Mouse (Mus musculus): ENCODE measurements at regions not wholly inside any gene's neighbourhood (a gene's known extent, or its start where the extent isn't known, plus 50 kb on each side); places are given as distances from the start of the nearest gene placed in this dataset.
"Not testable (repeated sequence)": the region's sequence is repeated elsewhere in the genome, so short reads cannot be mapped to it uniquely, and the experiment has no call there.

GRCm38 (mm10) chr11:13170449-13170848 is 705.7 kb upstream of the Cobl start:
- no peak overlapping the region for H3K27ac ChIP-seq (ENCODE audit: low read length)
- no peak overlapping the region for H3K4me2 ChIP-seq (ENCODE audit: low read length)
- 88% methylated on average over 1 of the region's 1 CpGs for WGBS
- H3K4me3 ChIP-seq (replicated peaks; ENCODE audit: low read length): no peak overlapping the region
- H3K4me1 ChIP-seq (replicated peaks; ENCODE audit: control insufficient read depth, insufficient read depth, low read length): no peaks in the 10 kb centered on the region
- H3K36me3 ChIP-seq (ENCODE audit: control insufficient read depth, insufficient read depth): no peaks in the 10 kb centered on the region
- no peak overlapping the region for H3K9ac ChIP-seq (replicated peaks; ENCODE audit: low read depth, low read length)
- no peak for ATAC-seq
- no peaks in the 10 kb centered on the region for H3K9me3 ChIP-seq (ENCODE audit: control insufficient read depth, low read length)
- no peaks in the 10 kb centered on the region for H3K27me3 ChIP-seq (replicated peaks; ENCODE audit: control insufficient read depth, insufficient read depth, low read length)

- Histone ChIP-seq H3K4me2 (ENCODE audit: low read length) (no peak overlapping the region), H3K4me1 (replicated peaks; ENCODE audit: control insufficient read depth, insufficient read depth, low read length) (no peaks in the 10 kb centered on the region), H3K4me3 (replicated peaks; ENCODE audit: low read length) (no peak overlapping the region), H3K9me3 (ENCODE audit: control insufficient read depth, low read length) (no peaks in the 10 kb centered on the region), H3K27ac (ENCODE audit: low read length) (no peak overlapping the region), H3K9ac (replicated peaks; ENCODE audit: low read depth, low read length) (no peak overlapping the region), H3K27me3 (replicated peaks; ENCODE audit: control insufficient read depth, insufficient read depth, low read length) (no peaks in the 10 kb centered on the region), H3K36me3 (ENCODE audit: control insufficient read depth, insufficient read depth) (no peaks in the 10 kb centered on the region)
- WGBS: 38% methylated on average over 4 of the region's 4 CpGs
- peak; percentile 78 for ATAC-seq
Measured at GRCm38 (mm10) chr11:13151901-13152300, 687.1 kb upstream of the Cobl start.

GRCm38 (mm10) chr11:13142721-13143120 is 678.0 kb upstream of the Cobl start:
- not testable (repeated sequence) for H3K4me3 ChIP-seq (replicated peaks; ENCODE audit: low read length); H3K9ac ChIP-seq (replicated peaks; ENCODE audit: low read depth, low read length); ATAC-seq; H3K36me3 ChIP-seq (ENCODE audit: control insufficient read depth, insufficient read depth); H3K4me1 ChIP-seq (replicated peaks; ENCODE audit: control insufficient read depth, insufficient read depth, low read length); H3K27me3 ChIP-seq (replicated peaks; ENCODE audit: control insufficient read depth, insufficient read depth, low read length); H3K9me3 ChIP-seq (ENCODE audit: control insufficient read depth, low read length); H3K4me2 ChIP-seq (ENCODE audit: low read length); H3K27ac ChIP-seq (ENCODE audit: low read length)
- 89% methylated on average over 4 of the region's 4 CpGs for WGBS

- Histone ChIP-seq H3K9ac (replicated peaks; ENCODE audit: low read depth, low read length) (no peak overlapping the region), H3K9me3 (ENCODE audit: control insufficient read depth, low read length) (no peaks in the 10 kb centered on the region), H3K27me3 (replicated peaks; ENCODE audit: control insufficient read depth, insufficient read depth, low read length) (no peaks in the 10 kb centered on the region), H3K4me1 (replicated peaks; ENCODE audit: control insufficient read depth, insufficient read depth, low read length) (no peaks in the 10 kb centered on the region), H3K4me3 (replicated peaks; ENCODE audit: low read length) (no peak overlapping the region), H3K4me2 (ENCODE audit: low read length) (no peak overlapping the region), H3K27ac (ENCODE audit: low read length) (no peak overlapping the region), H3K36me3 (ENCODE audit: control insufficient read depth, insufficient read depth) (no peaks in the 10 kb centered on the region)
- ATAC-seq: no peak
- WGBS: 13% methylated on average over 2 of the region's 2 CpGs
Measured at GRCm38 (mm10) chr11:13126808-13127207, 662.0 kb upstream of the Cobl start.

- H3K27ac ChIP-seq (ENCODE audit: low read length): no peak overlapping the region
- H3K27me3 ChIP-seq (replicated peaks; ENCODE audit: control insufficient read depth, insufficient read depth, low read length): no peaks in the 10 kb centered on the region
- ATAC-seq: peak; percentile 33; the same call in 1 of the 2 replicates
- H3K9ac ChIP-seq (replicated peaks; ENCODE audit: low read depth, low read length): no peak overlapping the region
- no peaks in the 10 kb centered on the region for H3K9me3 ChIP-seq (ENCODE audit: control insufficient read depth, low read length)
- no peak overlapping the region for H3K4me3 ChIP-seq (replicated peaks; ENCODE audit: low read length)
- H3K36me3 ChIP-seq (ENCODE audit: control insufficient read depth, insufficient read depth): no peaks in the 10 kb centered on the region
- no peak overlapping the region for H3K4me2 ChIP-seq (ENCODE audit: low read length)
- no peaks in the 10 kb centered on the region for H3K4me1 ChIP-seq (replicated peaks; ENCODE audit: control insufficient read depth, insufficient read depth, low read length)
Measured at GRCm38 (mm10) chr11:13112486-13112885, 647.7 kb upstream of the Cobl start.

Measured in forebrain, embryonic 16.5 days (tissue).